Mouse (Mus musculus): ENCODE results near the gene Actl6b.

Gene Actl6b

DNA sequence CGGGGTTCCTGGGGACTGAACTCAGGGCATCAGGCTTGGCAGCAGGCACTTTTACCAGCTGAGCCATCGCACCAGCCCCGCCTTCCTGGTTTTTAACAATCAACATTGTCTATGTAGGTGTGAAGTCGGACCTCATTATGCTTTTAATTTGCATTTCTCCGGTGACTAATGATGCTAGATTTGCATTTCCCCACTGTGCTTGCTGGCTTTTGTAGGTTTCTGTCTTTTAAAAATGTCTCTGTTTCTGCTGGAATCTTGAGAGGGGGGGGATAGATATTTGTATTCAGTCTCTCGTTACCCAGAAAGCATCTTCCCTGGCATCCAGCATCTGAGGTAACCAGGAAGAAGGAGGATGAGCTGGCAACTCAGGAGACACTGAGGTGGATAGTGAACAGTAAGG lies 8.2 kb downstream of the Actl6b start:
- no peak for DNase-seq (ENCODE audit: low read depth, low spot score)

DNA sequence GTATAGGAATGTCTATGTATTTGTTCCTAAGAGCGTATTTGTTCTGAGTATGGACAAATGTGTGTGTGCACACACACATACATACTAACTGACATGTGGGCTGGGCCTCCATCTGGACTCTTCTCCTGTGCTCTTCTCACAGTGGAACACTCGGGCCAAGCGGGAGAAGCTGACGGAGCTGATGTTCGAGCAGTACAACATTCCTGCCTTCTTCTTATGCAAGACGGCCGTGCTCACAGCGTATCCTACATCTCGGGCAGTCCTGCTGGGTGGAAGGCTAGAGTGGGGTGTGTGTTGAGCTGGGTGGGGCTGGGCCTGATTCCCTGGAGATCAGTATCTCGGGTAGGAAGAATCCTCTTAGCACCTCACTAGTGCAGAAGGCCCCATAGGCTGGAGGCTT lies 9.6 kb downstream of the Actl6b start:
- DNase-seq (ENCODE audit: low read depth, low spot score), result no peak

DNA sequence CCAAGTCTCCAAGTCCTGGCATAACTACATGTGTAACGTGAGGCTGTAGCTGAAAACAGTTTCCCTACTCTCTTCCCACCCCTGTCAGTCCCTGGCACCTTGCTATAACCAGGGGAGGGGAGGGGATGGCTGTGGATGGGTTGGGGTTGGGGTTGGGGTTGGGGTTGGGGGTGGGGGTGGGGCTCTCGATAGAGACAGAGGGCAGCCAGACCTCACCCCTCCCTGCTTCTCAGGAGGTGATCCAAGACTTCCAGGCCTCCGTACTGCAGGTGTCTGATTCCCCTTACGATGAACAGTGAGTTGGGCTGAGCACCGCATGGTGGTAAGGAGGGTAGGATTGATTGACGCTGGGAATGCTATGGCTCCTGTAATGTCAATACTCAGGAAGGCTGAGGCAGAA lies 12.4 kb downstream of the Actl6b start:
- no peak for DNase-seq (ENCODE audit: low read depth, low spot score)

GRCm38 (mm10) chr5:137566416-137566815 lies 13.1 kb downstream of the Actl6b start:
- DNase-seq (ENCODE audit: low read depth, low spot score), result no peak

GRCm38 (mm10) chr5:137568223-137568798 lies 15.0 kb downstream of the Actl6b start:
- DNase-seq (ENCODE audit: low read depth, low spot score), result no peak

- DNase-seq (ENCODE audit: low read depth, low spot score), result no peak
These were observed 15.7 kb downstream of the Actl6b start for GRCm38 (mm10) chr5:137569031-137569430.

- DNase-seq (ENCODE audit: low read depth, low spot score), result no peak
These were observed 16.3 kb downstream of the Actl6b start, which contains the start of gene Tfr2 for GRCm38 (mm10) chr5:137569665-137570064. TSS of gene Tfr2 (plus strand) at chr5:137569840.

- DNase-seq (ENCODE audit: low read depth, low spot score), result no peak
These were observed 16.9 kb downstream of the Actl6b start for GRCm38 (mm10) chr5:137570181-137570580.

DNA sequence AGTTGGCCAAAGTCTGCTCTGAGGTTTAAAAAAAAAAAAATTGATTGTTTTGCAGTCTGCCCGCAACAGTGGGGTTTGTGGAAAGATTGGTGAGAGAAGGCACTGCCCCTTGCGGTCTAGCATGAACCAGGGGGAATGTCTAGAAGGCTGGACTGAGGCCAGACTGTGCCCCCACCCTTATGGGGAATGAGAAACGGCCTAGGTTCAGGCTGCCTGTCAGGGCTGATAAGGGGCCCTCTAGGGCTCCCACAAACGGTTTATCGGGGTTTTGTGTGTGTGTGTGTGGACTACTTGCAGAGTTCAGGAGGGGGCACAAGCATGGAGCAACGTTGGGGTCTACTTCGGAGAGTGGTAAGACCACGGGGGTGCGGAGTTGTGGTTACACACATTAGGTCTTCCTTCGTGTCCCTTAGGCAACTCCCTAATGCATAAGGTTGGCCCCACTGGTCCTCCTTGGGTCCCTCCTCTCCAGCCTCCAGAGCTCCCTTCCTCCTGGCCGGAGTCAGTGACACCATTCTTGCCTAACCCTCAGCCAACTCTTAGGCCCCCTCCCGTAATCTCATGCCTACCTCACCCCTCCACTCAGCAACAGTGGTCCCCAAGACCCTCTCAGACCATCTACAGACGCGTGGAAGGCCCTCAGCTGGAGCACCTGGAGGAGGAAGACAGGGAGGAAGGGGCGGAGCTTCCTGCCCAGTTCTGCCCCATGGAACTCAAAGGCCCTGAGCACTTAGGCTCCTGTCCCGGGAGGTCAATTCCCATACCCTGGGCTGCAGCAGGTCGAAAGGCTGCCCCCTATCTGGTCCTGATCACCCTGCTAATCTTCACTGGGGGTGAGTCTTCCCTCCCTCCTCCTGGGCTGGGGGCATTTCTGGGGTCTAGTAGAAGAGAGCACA lies 17.6 kb downstream of the Actl6b start:
- DNase-seq (ENCODE audit: low read depth, low spot score), result no peak

- DNase-seq (ENCODE audit: low read depth, low spot score), result peak; percentile 38
These were observed 21.2 kb downstream of the Actl6b start for GRCm38 (mm10) chr5:137574470-137574901.

DNA sequence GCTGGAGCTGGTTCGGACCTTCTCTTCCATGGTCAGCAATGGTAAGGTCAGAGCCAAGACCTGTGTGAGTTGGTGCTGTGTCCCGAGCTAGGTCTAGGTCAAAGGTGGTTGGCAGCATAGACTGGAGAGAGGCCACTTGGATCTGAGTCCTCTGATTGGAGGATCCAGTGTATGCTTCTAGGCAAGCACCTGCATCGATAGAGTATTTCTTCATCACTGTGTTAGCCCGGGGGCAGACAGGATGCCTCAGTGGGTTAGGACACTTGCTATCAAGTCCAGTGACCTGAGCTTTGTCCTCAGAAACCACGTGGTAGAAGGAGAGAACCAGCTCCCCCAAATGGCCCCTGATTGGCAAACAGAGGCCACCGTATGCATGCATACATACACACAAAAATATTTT lies 26.9 kb downstream of the Actl6b start:
- no peak for DNase-seq (ENCODE audit: low read depth, low spot score)

DNA sequence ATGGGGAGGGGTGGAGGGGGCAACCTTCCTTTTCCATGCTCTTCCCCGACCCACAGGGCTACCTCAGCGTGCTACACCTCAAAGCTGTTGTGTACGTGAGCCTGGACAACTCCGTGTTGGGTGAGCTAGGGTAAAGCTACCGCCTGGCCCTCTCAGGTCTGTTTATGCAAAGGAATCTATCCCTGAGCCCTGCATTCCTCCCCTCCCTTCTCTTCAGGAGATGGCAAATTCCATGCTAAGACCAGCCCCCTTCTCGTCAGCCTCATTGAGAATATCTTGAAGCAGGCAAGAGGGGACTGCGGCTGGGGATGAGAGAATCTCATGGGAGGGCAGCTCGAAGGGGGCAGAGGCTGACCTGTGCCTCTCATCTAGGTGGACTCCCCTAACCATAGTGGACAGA lies 29.4 kb downstream of the Actl6b start:
- DNase-seq (ENCODE audit: low read depth, low spot score), result no peak

DNA sequence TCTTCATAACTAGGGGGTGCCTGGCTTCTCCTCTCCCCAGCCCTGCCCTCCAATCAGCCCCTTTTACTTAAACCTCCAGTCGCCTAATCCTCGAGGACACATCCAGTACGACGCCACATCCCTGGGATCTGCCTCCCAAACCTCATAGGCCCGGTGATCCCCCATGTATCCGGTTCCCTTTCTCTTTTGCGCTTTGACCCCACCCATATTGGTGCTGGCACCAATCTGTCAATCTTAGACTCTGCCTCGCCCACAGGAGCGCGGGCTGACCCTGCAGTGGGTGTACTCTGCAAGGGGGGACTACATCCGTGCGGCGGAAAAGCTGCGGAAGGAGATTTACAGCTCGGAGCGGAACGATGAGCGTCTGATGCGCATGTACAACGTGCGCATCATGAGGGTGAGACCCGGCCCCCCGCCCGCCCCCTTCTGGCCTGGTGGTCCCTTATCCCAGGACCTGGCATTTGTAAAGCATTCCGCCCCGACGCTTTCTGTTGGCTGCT lies 30.4 kb downstream of the Actl6b start:
- peak; percentile 67 for DNase-seq (ENCODE audit: low read depth, low spot score)

GRCm38 (mm10) chr5:137584976-137585375 lies 31.7 kb downstream of the Actl6b start:
- peak; percentile 69 for DNase-seq (ENCODE audit: low read depth, low spot score)

- no peak for DNase-seq (ENCODE audit: low read depth, low spot score)
These were observed 37.2 kb downstream of the Actl6b start for GRCm38 (mm10) chr5:137590507-137590906.

- no peak for DNase-seq (ENCODE audit: low read depth, low spot score)
These were observed 42.6 kb downstream of the Actl6b start for GRCm38 (mm10) chr5:137595921-137596320.

DNA sequence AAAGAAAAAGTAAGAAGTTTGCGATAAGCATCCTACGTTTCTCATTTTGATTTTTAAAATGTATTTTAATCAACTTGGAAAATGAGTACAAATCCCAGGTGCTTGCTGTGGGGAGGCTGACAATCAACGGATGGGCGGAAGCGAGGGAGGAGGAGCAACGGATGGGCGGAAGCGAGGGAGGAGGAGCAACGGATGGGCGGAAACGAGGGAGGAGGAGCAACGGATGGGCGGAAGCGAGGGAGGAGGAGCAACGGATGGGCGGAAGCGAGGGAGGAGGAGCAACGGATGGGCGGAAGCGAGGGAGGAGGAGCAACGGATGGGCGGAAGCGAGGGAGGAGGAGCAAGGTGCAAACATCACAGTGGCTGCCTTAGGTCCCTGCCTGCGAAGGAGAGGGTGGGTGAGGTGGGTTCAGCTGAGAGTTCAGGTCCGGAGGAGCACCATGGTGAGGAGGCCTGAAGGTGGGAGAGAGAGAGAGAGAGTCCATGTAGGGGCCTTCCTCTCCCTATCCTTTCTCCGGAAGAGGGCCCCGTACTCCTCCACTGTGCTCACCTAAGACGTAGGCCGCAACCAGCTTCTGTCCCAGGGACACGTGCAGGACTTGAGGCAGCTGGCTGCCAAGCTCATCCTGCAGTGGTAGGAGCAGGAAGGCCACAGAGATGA lies 43.4 kb downstream of the Actl6b start:
- no peak for DNase-seq (ENCODE audit: low read depth, low spot score)

GRCm38 (mm10) chr5:137597625-137598024 lies 44.3 kb downstream of the Actl6b start:
- DNase-seq (ENCODE audit: low read depth, low spot score), result no peak

DNA sequence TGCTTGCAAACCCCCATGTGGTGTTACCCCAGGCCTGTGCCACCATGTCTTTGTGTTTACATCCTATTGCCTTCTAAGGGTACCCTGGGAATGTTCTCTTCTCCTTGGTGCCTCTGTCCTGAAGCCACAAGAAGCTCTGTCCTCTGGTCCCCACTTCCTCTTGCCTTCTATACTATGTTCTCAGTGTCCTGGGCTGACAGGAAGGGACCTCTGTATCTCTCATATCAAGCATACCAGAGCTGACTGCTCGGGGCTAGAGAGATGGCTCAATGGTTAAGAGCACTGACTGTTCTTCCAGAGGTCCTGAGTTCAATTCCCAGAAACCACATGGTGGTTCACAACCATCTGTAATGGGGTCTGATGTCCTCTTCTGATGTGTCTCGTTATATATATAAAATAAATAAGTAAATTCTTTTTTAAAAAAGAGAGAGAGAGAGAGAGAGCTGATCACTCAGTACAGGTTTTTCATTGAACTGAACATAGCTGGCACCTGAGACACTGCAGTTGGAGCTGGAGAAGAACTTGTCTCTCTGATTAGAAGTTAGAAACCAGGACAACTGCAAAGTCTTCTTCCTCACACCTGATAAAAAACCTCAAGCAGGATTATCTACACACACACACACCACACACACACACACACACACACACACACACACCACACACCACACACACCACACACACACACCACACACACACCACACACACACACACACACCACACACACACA lies 44.9 kb downstream of the Actl6b start:
- no peak for DNase-seq (ENCODE audit: low read depth, low spot score)

DNA sequence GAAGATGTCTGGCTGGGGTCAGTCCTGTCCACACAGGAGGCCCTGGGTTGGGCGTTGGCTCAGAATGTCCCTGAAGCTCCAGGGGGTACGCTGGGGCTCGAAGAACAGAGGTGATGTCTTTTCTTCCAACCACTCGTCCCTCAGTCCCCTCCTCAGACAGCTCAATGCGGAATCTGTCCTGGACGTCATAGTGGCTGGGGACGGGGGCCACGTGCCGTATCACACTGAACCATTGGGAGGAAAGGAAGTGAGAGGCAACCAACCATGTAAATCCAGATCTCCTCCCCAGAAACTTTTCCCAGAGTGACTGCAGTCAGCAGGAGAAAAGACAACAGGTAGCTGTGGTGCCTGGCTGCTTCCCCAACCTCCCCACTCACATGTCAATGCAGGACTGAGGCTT lies 46.3 kb downstream of the Actl6b start:
- no peak for DNase-seq (ENCODE audit: low read depth, low spot score)

- DNase-seq (ENCODE audit: low read depth, low spot score), result no peak
These were observed 46.9 kb downstream of the Actl6b start for GRCm38 (mm10) chr5:137600281-137600618.
